Mouse (Mus musculus): ENCODE data around the gene Gm21732.
"Not testable (repeated sequence)": the region's sequence is repeated elsewhere in the genome, so short reads cannot be mapped to it uniquely, and the experiment has no call there.

The Gm21732 gene

DNA sequence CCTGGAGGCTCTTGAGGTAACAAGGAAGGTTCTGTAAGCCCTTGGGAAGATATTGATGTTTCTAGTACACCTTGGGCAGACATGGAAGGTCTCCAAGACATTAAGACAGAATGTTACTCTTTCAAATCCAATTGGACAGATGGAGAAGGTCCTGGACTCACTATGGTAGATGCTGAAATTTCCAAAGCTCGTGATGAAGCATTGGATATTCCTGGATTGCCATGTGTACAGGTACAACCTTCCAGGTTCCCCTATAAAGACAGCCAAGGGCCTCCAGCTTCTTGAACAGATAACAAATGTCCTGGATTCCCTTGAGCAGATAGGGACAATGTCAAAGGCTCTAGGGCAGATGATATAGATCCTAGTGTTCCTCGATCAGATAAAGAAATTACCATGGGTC, at the start of gene Gm21732:
TSS of gene Gm21732 (minus strand) at position 101 of the 400 bp plus-strand sequence.
- not testable (repeated sequence) for DNase-seq

Data from heart, adult 11 months (tissue).